Mouse (Mus musculus): Measurements from ENCODE around the gene Mup19. TPM values are rescaled to one million over a fixed set of nuclear protein-coding genes. Genes with fewer than 3 reads are reported as not detected.
"Not testable (repeated sequence)": the region's sequence is repeated elsewhere in the genome, so short reads cannot be mapped to it uniquely, and the experiment has no call there.

Gene Mup19
- polyA plus RNA-seq (2016; fragmentation: Nextera tagmentation; extraction: Ambion mirVana), result not detected in 2 replicates

DNA sequence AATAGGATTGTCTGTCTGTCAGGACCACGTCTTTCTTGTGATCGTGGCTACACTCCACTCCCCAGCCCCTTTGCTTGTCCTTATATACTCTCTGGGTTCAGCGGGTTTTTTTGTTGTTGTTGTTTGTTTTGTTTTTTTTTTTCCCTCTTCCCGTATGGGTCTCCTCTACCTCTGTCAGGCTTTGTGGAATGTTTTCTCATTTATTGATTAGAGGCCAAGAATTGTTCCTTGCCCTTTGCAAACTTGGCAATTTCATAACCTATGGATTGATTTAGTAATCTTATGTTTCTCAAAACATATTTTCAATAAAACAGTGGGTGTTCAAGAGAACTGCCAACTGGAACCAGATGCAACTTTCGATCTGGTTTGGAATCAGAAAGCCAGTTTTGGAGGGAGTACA is at the start of gene Mup19:
Mup19 (minus strand) TSS at position 101 of the 400 bp plus-strand sequence.
- H3K27ac ChIP-seq; H3K4me3 ChIP-seq (replicated peaks); H3K36me3 ChIP-seq (replicated peaks); ATAC-seq (ENCODE audit: low FRiP score); H3K9me3 ChIP-seq; H3K27me3 ChIP-seq; H3K9ac ChIP-seq; H3K4me2 ChIP-seq; H3K4me1 ChIP-seq: not testable (repeated sequence)
- 96% methylated on average over 1 of the region's 5 CpGs for WGBS

DNA sequence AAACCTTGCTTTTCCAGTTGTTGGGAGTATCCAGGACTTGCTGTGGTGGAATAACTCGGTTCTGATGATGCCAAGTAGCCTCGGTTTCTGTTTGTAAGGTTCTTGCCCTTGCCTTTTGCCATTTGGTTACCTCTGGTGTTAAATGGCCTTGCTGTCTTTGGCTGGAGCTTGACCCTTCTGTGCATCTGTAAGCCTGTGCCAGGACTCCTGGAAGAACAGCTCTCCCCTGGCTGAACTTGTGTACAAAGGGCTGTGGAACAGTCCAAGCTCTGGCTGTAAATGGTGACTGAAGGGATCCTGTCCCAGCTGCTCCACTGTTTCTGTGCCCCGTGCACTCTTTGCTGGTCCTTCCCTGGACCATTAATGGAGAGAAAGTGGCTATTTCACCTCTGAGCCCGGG is 47.1 kb upstream of the Mup19 start:
- Histone ChIP-seq H3K4me3 (replicated peaks) (no peak overlapping the region), H3K36me3 (replicated peaks) (no peaks in the 10 kb centered on the region), H3K9me3 (0 out of 2 replicates have a peak, but pooled peaks cover 3% of the 10 kb centered on the region), H3K4me2 (no peak overlapping the region), H3K27ac (no peak overlapping the region), H3K4me1 (no peaks in the 10 kb centered on the region), H3K27me3 (no peaks in the 10 kb centered on the region), H3K9ac (no peak overlapping the region)
- ATAC-seq (ENCODE audit: low FRiP score), result no peak
- 76% methylated on average over 4 of the region's 4 CpGs for WGBS

GRCm38 (mm10) chr4:61823185-61823584 is 41.1 kb upstream of the Mup19 start:
- no peak overlapping the region for H3K4me3 ChIP-seq (replicated peaks)
- H3K9me3 ChIP-seq, result peaks cover 17% of the 10 kb centered on the region
- no peaks in the 10 kb centered on the region for H3K4me1 ChIP-seq
- ATAC-seq (ENCODE audit: low FRiP score), result no peak
- no peak overlapping the region for H3K4me2 ChIP-seq
- H3K27me3 ChIP-seq, result no peaks in the 10 kb centered on the region
- no peak overlapping the region for H3K9ac ChIP-seq
- no peak overlapping the region for H3K27ac ChIP-seq
- no peaks in the 10 kb centered on the region for H3K36me3 ChIP-seq (replicated peaks)
- 93% methylated on average over 15 of the region's 15 CpGs for WGBS

- ATAC-seq (ENCODE audit: low FRiP score), result not testable (repeated sequence)
Observed at GRCm38 (mm10) chr4:61822541-61822940, 40.5 kb upstream of the Mup19 start.

DNA sequence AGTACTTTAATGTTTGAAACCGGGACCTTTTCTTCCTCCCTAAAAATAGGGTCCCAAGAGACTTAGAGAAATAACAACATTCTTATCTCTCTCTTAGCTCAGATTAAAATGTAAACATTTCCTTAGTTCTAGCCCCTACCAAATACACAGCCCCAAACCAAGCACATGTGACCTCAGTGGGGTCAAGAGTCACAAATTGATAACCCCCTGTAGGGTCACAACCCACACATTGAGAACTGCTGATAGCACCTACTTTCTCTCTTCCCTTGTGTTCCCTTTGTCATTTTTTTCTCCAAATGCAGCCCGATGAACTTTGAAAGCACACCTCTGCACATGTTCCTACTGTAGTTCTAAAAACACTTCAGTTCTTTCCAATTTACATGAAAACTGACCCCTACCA is 33.5 kb upstream of the Mup19 start:
- ATAC-seq (ENCODE audit: low FRiP score), result no peak

More at GRCm38 (mm10) chr4:61822541-61822940, 40.5 kb upstream of the Mup19 start:
- H3K9me3 ChIP-seq, result peaks cover 17% of the 10 kb centered on the region
- not testable (repeated sequence) for H3K4me2 ChIP-seq; H3K27me3 ChIP-seq; H3K9ac ChIP-seq; H3K27ac ChIP-seq; H3K36me3 ChIP-seq (replicated peaks); H3K4me1 ChIP-seq; H3K4me3 ChIP-seq (replicated peaks)
- 94% methylated on average over 9 of the region's 9 CpGs for WGBS

DNA sequence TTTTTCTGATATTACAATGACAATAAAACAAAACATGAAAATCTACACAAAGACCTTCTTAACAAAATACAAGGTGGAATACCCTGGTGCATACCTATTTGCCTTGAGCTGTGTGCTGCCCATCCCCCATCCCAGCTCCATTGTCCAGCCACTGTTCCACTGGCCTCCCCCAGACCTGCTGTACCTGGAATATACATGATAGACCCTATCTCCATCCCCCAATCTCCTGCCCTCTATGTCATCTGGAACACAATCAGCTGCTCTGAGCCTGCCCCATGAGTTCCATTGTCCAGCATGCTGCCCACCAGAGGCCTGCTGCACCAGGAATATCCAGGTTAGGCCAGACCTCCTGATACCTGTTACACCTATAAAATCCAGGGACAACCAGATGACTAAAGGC is 31.4 kb upstream of the Mup19 start:
- peaks cover 3% of the 10 kb centered on the region; the same call in 1 of the 2 replicates for H3K9me3 ChIP-seq
- H3K9ac ChIP-seq, result no peak overlapping the region
- H3K4me3 ChIP-seq (replicated peaks), result no peak overlapping the region
- H3K27me3 ChIP-seq, result no peaks in the 10 kb centered on the region
- no peaks in the 10 kb centered on the region for H3K4me1 ChIP-seq
- H3K27ac ChIP-seq, result no peak overlapping the region
- H3K36me3 ChIP-seq (replicated peaks), result no peaks in the 10 kb centered on the region
- no peak for ATAC-seq (ENCODE audit: low FRiP score)
- H3K4me2 ChIP-seq, result no peak overlapping the region

More for the DNA sequence above, 33.5 kb upstream of the Mup19 start:
- Histone ChIP-seq H3K4me1 (no peaks in the 10 kb centered on the region), H3K9ac (no peak overlapping the region), H3K4me2 (no peak overlapping the region), H3K4me3 (replicated peaks) (no peak overlapping the region), H3K27me3 (no peaks in the 10 kb centered on the region), H3K36me3 (replicated peaks) (no peaks in the 10 kb centered on the region), H3K9me3 (peaks cover 6% of the 10 kb centered on the region; the same call in 1 of the 2 replicates), H3K27ac (no peak overlapping the region)
- 85% methylated on average over 2 of the region's 2 CpGs for WGBS

GRCm38 (mm10) chr4:61811193-61811592 is 29.1 kb upstream of the Mup19 start:
- not testable (repeated sequence) for H3K9ac ChIP-seq; H3K9me3 ChIP-seq; H3K4me2 ChIP-seq; H3K4me1 ChIP-seq; H3K4me3 ChIP-seq (replicated peaks); H3K27me3 ChIP-seq; ATAC-seq (ENCODE audit: low FRiP score); H3K27ac ChIP-seq; H3K36me3 ChIP-seq (replicated peaks)
- WGBS, result 21% methylated on average over 2 of the region's 2 CpGs

- not testable (repeated sequence) for H3K36me3 ChIP-seq (replicated peaks); H3K27ac ChIP-seq; ATAC-seq (ENCODE audit: low FRiP score); H3K9ac ChIP-seq; H3K4me2 ChIP-seq; H3K4me1 ChIP-seq; H3K4me3 ChIP-seq (replicated peaks); H3K9me3 ChIP-seq; H3K27me3 ChIP-seq
- WGBS, result 87% methylated on average over 3 of the region's 3 CpGs
Observed at GRCm38 (mm10) chr4:61808926-61809325, 26.9 kb upstream of the Mup19 start.

- not testable (repeated sequence) for H3K4me2 ChIP-seq; H3K4me1 ChIP-seq; H3K27ac ChIP-seq; ATAC-seq (ENCODE audit: low FRiP score); H3K36me3 ChIP-seq (replicated peaks); H3K9me3 ChIP-seq; H3K4me3 ChIP-seq (replicated peaks); H3K9ac ChIP-seq; H3K27me3 ChIP-seq
- 93% methylated on average over 1 of the region's 1 CpGs for WGBS
Observed at GRCm38 (mm10) chr4:61789699-61790098, 7.6 kb upstream of the Mup19 start.

DNA sequence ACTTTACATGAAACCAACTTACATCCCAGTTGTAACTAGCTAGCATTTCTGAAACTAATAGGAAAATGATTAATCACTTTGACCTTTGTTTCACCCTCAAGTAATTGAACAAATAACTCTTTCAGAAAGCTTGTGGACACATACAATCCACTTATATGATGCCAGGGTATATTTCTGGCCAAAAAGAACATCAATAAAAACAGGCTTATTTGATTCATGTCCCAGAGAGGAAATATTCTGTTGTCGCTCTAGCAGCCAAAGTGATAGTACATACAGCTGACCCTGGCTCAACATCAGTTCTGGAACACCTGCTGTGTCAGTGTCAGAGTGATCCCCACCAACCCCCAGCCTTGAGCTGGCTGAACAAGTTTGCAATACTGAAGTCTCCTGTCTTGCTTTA is 2.2 kb upstream of the Mup19 start:
- H3K9ac ChIP-seq; ATAC-seq (ENCODE audit: low FRiP score); H3K9me3 ChIP-seq; H3K4me3 ChIP-seq (replicated peaks); H3K4me2 ChIP-seq; H3K27me3 ChIP-seq; H3K36me3 ChIP-seq (replicated peaks); H3K4me1 ChIP-seq; H3K27ac ChIP-seq: not testable (repeated sequence)
- 91% methylated on average over 1 of the region's 1 CpGs for WGBS

Other genes with a start within 250 kb of the Mup19 start
- gene Mup17, start 186.4 kb downstream of the Mup19 start, polyA plus RNA-seq (2016; fragmentation: Nextera tagmentation; extraction: Ambion mirVana), result not detected in 2 replicates
- gene Mup18, start 108.1 kb downstream of the Mup19 start, polyA plus RNA-seq (2016; fragmentation: Nextera tagmentation; extraction: Ambion mirVana), result not detected in 2 replicates
- not detected in 2 replicates for gene Mup5, start 53.0 kb upstream of the Mup19 start, polyA plus RNA-seq (2016; fragmentation: Nextera tagmentation; extraction: Ambion mirVana)